Mouse (Mus musculus): ENCODE results near the gene Gm45062.

Gene Gm45062

GRCm38 (mm10) chr6:8416802-8417569 is 157.7 kb downstream of the Gm45062 start:
- DNase-seq (ENCODE audit: low spot score) = peak; percentile 17

GRCm38 (mm10) chr6:8419485-8420186 is 160.4 kb downstream of the Gm45062 start:
- peak; percentile 16 for DNase-seq (ENCODE audit: low spot score)

- no peak for DNase-seq (ENCODE audit: low spot score)
Observed at GRCm38 (mm10) chr6:8420187-8420503, 160.9 kb downstream of the Gm45062 start.

- no peak for DNase-seq (ENCODE audit: low spot score)
Observed at GRCm38 (mm10) chr6:8421421-8421820, 162.2 kb downstream of the Gm45062 start.

GRCm38 (mm10) chr6:8421959-8422581 is 162.8 kb downstream of the Gm45062 start:
- no peak for DNase-seq (ENCODE audit: low spot score)

- DNase-seq (ENCODE audit: low spot score) = no peak
Observed at GRCm38 (mm10) chr6:8423142-8423541, 163.9 kb downstream of the Gm45062 start.

GRCm38 (mm10) chr6:8427692-8428091 is 168.4 kb downstream of the Gm45062 start:
- DNase-seq (ENCODE audit: low spot score) = no peak

GRCm38 (mm10) chr6:8430610-8431234 is 171.5 kb downstream of the Gm45062 start:
- DNase-seq (ENCODE audit: low spot score) = no peak

- no peak for DNase-seq (ENCODE audit: low spot score)
Observed at GRCm38 (mm10) chr6:8433179-8433578, 173.9 kb downstream of the Gm45062 start.

GRCm38 (mm10) chr6:8437937-8438336 is 178.7 kb downstream of the Gm45062 start:
- DNase-seq (ENCODE audit: low spot score) = no peak

GRCm38 (mm10) chr6:8441814-8442213 is 182.6 kb downstream of the Gm45062 start:
- DNase-seq (ENCODE audit: low spot score) = no peak

GRCm38 (mm10) chr6:8446786-8447185 is 187.5 kb downstream of the Gm45062 start:
- peak; percentile 68 for DNase-seq (ENCODE audit: low spot score)

- no peak for DNase-seq (ENCODE audit: low spot score)
Observed at GRCm38 (mm10) chr6:8455599-8455998, 196.3 kb downstream of the Gm45062 start.

- no peak for DNase-seq (ENCODE audit: low spot score)
Observed at GRCm38 (mm10) chr6:8458596-8458995, 199.3 kb downstream of the Gm45062 start.

- DNase-seq (ENCODE audit: low spot score) = no peak
Observed at GRCm38 (mm10) chr6:8462447-8462846, 203.2 kb downstream of the Gm45062 start.

GRCm38 (mm10) chr6:8465388-8465787 is 206.1 kb downstream of the Gm45062 start:
- no peak for DNase-seq (ENCODE audit: low spot score)

GRCm38 (mm10) chr6:8465985-8466384 is 206.7 kb downstream of the Gm45062 start:
- no peak for DNase-seq (ENCODE audit: low spot score)

GRCm38 (mm10) chr6:8467667-8468337 is 208.6 kb downstream of the Gm45062 start:
- no peak for DNase-seq (ENCODE audit: low spot score)

GRCm38 (mm10) chr6:8469918-8470317 is 210.7 kb downstream of the Gm45062 start:
- DNase-seq (ENCODE audit: low spot score) = no peak

- no peak for DNase-seq (ENCODE audit: low spot score)
Observed at GRCm38 (mm10) chr6:8472125-8472524, 212.9 kb downstream of the Gm45062 start.

- no peak for DNase-seq (ENCODE audit: low spot score)
Observed at GRCm38 (mm10) chr6:8472915-8473314, 213.7 kb downstream of the Gm45062 start.

GRCm38 (mm10) chr6:8473498-8473897 is 214.2 kb downstream of the Gm45062 start:
- DNase-seq (ENCODE audit: low spot score) = no peak

Data from embryo, embryonic 10.5 days (tissue).